Mouse (Mus musculus): ENCODE measurements at regions not wholly inside any gene's neighbourhood (a gene's known extent, or its start where the extent isn't known, plus 50 kb on each side); places are given as distances from the start of the nearest gene placed in this dataset.
A peak's percentile ranks its signal among the peaks of the same experiment; 100 is the strongest.

GRCm38 (mm10) chr8:86366636-86367035 lies 213.8 kb downstream of the Abcc12 start:
- Histone ChIP-seq H3K27ac (ENCODE audit: low read depth) (no peak overlapping the region), H3K4me3 (ENCODE audit: low read depth, low read length) (no peak overlapping the region), H3K9ac (replicated peaks) (no peak overlapping the region), H3K36me3 (replicated peaks; ENCODE audit: insufficient read depth, low read length) (no peaks in the 10 kb centered on the region), H3K27me3 (ENCODE audit: insufficient read depth, low read length) (no peaks in the 10 kb centered on the region), H3K4me2 (ENCODE audit: low read depth, low read length) (no peak overlapping the region), H3K9me3 (ENCODE audit: low read length) (no peaks in the 10 kb centered on the region), H3K4me1 (ENCODE audit: insufficient read depth) (no peaks in the 10 kb centered on the region)
- DNase-seq (no peak), ATAC-seq (no peak)
- TF ChIP-seq CTCF (IDR thresholded peaks at IDR 0.05; ENCODE audit: low read depth): no peak
- no peak for TF ChIP-seq EP300 (IDR thresholded peaks at IDR 0.05; ENCODE audit: low read depth)
- 84% methylated on average over 4 of the region's 4 CpGs for WGBS (ENCODE audit: insufficient replicate concordance)

GRCm38 (mm10) chr8:86365726-86366125 lies 214.8 kb downstream of the Abcc12 start:
- no peaks in the 10 kb centered on the region for H3K36me3 ChIP-seq (replicated peaks; ENCODE audit: insufficient read depth, low read length)
- TF ChIP-seq EP300 (IDR thresholded peaks at IDR 0.05; ENCODE audit: low read depth) (no peak), CTCF (IDR thresholded peaks at IDR 0.05; ENCODE audit: low read depth) (no peak)
- no peak for DNase-seq
- no peak overlapping the region for H3K4me3 ChIP-seq (ENCODE audit: low read depth, low read length)
- H3K9me3 ChIP-seq (ENCODE audit: low read length): no peaks in the 10 kb centered on the region
- H3K27ac ChIP-seq (ENCODE audit: low read depth): no peak overlapping the region
- no peak for ATAC-seq
- 73% methylated on average over 5 of the region's 5 CpGs for WGBS (ENCODE audit: insufficient replicate concordance)
- no peaks in the 10 kb centered on the region for H3K27me3 ChIP-seq (ENCODE audit: insufficient read depth, low read length)
- no peaks in the 10 kb centered on the region for H3K4me1 ChIP-seq (ENCODE audit: insufficient read depth)
- H3K9ac ChIP-seq (replicated peaks): no peak overlapping the region
- H3K4me2 ChIP-seq (ENCODE audit: low read depth, low read length): no peak overlapping the region

- no peak overlapping the region for H3K4me2 ChIP-seq (ENCODE audit: low read depth, low read length)
- TF ChIP-seq CTCF (IDR thresholded peaks at IDR 0.05; ENCODE audit: low read depth) (peak; percentile 33), EP300 (IDR thresholded peaks at IDR 0.05; ENCODE audit: low read depth) (no peak)
- no peak for DNase-seq
- no peak for ATAC-seq
- no peaks in the 10 kb centered on the region for H3K4me1 ChIP-seq (ENCODE audit: insufficient read depth)
- no peak overlapping the region for H3K9ac ChIP-seq (replicated peaks)
- H3K27ac ChIP-seq (ENCODE audit: low read depth): no peak overlapping the region
- H3K4me3 ChIP-seq (ENCODE audit: low read depth, low read length): no peak overlapping the region
- no peaks in the 10 kb centered on the region for H3K9me3 ChIP-seq (ENCODE audit: low read length)
- H3K36me3 ChIP-seq (replicated peaks; ENCODE audit: insufficient read depth, low read length): no peaks in the 10 kb centered on the region
- H3K27me3 ChIP-seq (ENCODE audit: insufficient read depth, low read length): no peaks in the 10 kb centered on the region
- WGBS (ENCODE audit: insufficient replicate concordance): 59% methylated on average over 2 of the region's 2 CpGs
Observed at GRCm38 (mm10) chr8:86364898-86365297, 215.6 kb downstream of the Abcc12 start.

GRCm38 (mm10) chr8:86360283-86360682 lies 220.2 kb downstream of the Abcc12 start:
- Histone ChIP-seq H3K27ac (ENCODE audit: low read depth) (no peak overlapping the region), H3K36me3 (replicated peaks; ENCODE audit: insufficient read depth, low read length) (no peaks in the 10 kb centered on the region), H3K9me3 (ENCODE audit: low read length) (no peaks in the 10 kb centered on the region), H3K9ac (replicated peaks) (no peak overlapping the region), H3K27me3 (ENCODE audit: insufficient read depth, low read length) (no peaks in the 10 kb centered on the region), H3K4me3 (ENCODE audit: low read depth, low read length) (no peak overlapping the region), H3K4me1 (ENCODE audit: insufficient read depth) (no peaks in the 10 kb centered on the region), H3K4me2 (ENCODE audit: low read depth, low read length) (no peak overlapping the region)
- TF ChIP-seq EP300 (IDR thresholded peaks at IDR 0.05; ENCODE audit: low read depth): no peak
- no peak for TF ChIP-seq CTCF (IDR thresholded peaks at IDR 0.05; ENCODE audit: low read depth)
- no peak for ATAC-seq
- 64% methylated on average over 2 of the region's 2 CpGs for WGBS (ENCODE audit: insufficient replicate concordance)
- no peak for DNase-seq

- TF ChIP-seq EP300 (IDR thresholded peaks at IDR 0.05; ENCODE audit: low read depth) (no peak), CTCF (IDR thresholded peaks at IDR 0.05; ENCODE audit: low read depth) (no peak)
- Histone ChIP-seq H3K9me3 (ENCODE audit: low read length) (no peaks in the 10 kb centered on the region), H3K4me3 (ENCODE audit: low read depth, low read length) (no peak overlapping the region), H3K4me1 (ENCODE audit: insufficient read depth) (no peaks in the 10 kb centered on the region), H3K36me3 (replicated peaks; ENCODE audit: insufficient read depth, low read length) (no peaks in the 10 kb centered on the region), H3K27me3 (ENCODE audit: insufficient read depth, low read length) (no peaks in the 10 kb centered on the region), H3K9ac (replicated peaks) (no peak overlapping the region), H3K4me2 (ENCODE audit: low read depth, low read length) (no peak overlapping the region), H3K27ac (ENCODE audit: low read depth) (no peak overlapping the region)
- 23% methylated on average over 3 of the region's 3 CpGs for WGBS (ENCODE audit: insufficient replicate concordance)
- DNase-seq (no peak), ATAC-seq (no peak)
Observed at GRCm38 (mm10) chr8:86359518-86359917, 221.0 kb downstream of the Abcc12 start.

- 68% methylated on average over 3 of the region's 3 CpGs for WGBS (ENCODE audit: insufficient replicate concordance)
- Histone ChIP-seq H3K4me1 (ENCODE audit: insufficient read depth) (no peaks in the 10 kb centered on the region), H3K4me3 (ENCODE audit: low read depth, low read length) (no peak overlapping the region), H3K9ac (replicated peaks) (no peak overlapping the region), H3K36me3 (replicated peaks; ENCODE audit: insufficient read depth, low read length) (no peaks in the 10 kb centered on the region), H3K27me3 (ENCODE audit: insufficient read depth, low read length) (no peaks in the 10 kb centered on the region), H3K4me2 (ENCODE audit: low read depth, low read length) (no peak overlapping the region), H3K27ac (ENCODE audit: low read depth) (no peak overlapping the region), H3K9me3 (ENCODE audit: low read length) (no peaks in the 10 kb centered on the region)
- DNase-seq: no peak
- no peak for ATAC-seq
- TF ChIP-seq EP300 (IDR thresholded peaks at IDR 0.05; ENCODE audit: low read depth): no peak
- TF ChIP-seq CTCF (IDR thresholded peaks at IDR 0.05; ENCODE audit: low read depth): no peak
Observed at GRCm38 (mm10) chr8:86353816-86354215, 226.7 kb downstream of the Abcc12 start.
